Mouse (Mus musculus) liver, embryonic 11.5 days (tissue): ENCODE results near the gene Pdcd6ip. TPM values are rescaled to one million over a fixed set of nuclear protein-coding genes. Genes with fewer than 3 reads are reported as not detected.

Experiments
- ATAC-seq: fragments of 200-750 bp; cut with Nextera tagmentation; replicated peaks from 2 replicates; pipeline ENCODE4 v1.8.0; 2017; ENCODE audit warnings: moderate number of reproducible peaks, mild to moderate bottlenecking, moderate TSS enrichment, moderate library complexity; ENCODE audit not compliant: low FRiP score
- DNase-seq: peaks from one replicate; pipeline ENCODE4 v3.0.0-alpha.2; 2017; ENCODE audit warnings: low spot score
- H3K27ac ChIP-seq: fragments of 300-500 bp; sonication (generic); 2 replicates; pipeline ENCODE4 v1.5.1; 2014; ENCODE audit warnings: mild to moderate bottlenecking, low read depth, low read length, control low read depth
- H3K27me3 ChIP-seq: fragments of 300-500 bp; sonication (generic); replicated peaks from 2 replicates; pipeline ENCODE4 v1.6.1; 2014; ENCODE audit warnings: low read length, mixed read lengths; ENCODE audit not compliant: control insufficient read depth, insufficient read depth
- H3K36me3 ChIP-seq: fragments of 300-500 bp; sonication (generic); 2 replicates; pipeline ENCODE4 v1.6.1; 2014; ENCODE audit warnings: mild to moderate bottlenecking, low read length, moderate library complexity, mixed read lengths; ENCODE audit not compliant: control insufficient read depth, insufficient read depth
- H3K4me1 ChIP-seq: fragments of 300-500 bp; sonication (generic); replicated peaks from 2 replicates; pipeline ENCODE4 v1.6.1; 2014; ENCODE audit warnings: low read length, mixed read lengths; ENCODE audit not compliant: control insufficient read depth, insufficient read depth
- H3K4me2 ChIP-seq: fragments of 300-500 bp; sonication (generic); 2 replicates; pipeline ENCODE4 v1.6.1; 2014; ENCODE audit warnings: mild to moderate bottlenecking, control low read depth, moderate library complexity
- H3K4me3 ChIP-seq: fragments of 300-500 bp; sonication (generic); 2 replicates; pipeline ENCODE4 v1.5.1; 2014; ENCODE audit warnings: low read depth, low read length, control low read depth
- H3K9ac ChIP-seq: fragments of 300-500 bp; sonication (generic); 2 replicates; pipeline ENCODE4 v1.6.1; 2014; ENCODE audit warnings: low read depth, low read length, control low read depth
- H3K9me3 ChIP-seq: fragments of 300-500 bp; sonication (generic); 2 replicates; pipeline ENCODE4 v1.6.1; 2016; ENCODE audit warnings: low read length, inconsistent platforms, mixed read lengths; ENCODE audit not compliant: control insufficient read depth
- WGBS: fragments of 180-500 bp; shearing (Covaris S2); extraction: QIAGEN DNeasy Blood & Tissue Kit; methylation state at CpG from one replicate; pipeline ENCODE4 v1.1.7; 2014; 5-methylcytosine and 5-hydroxymethylcytosine counted together
- polyA plus RNA-seq: library from polyadenylated mRNA; unstranded; fragments of >200 nt; fragmentation: Nextera tagmentation; extraction: Ambion mirVana; gene quantifications from 2 replicates; pipeline ENCODE4 v1.2.1, GENCODE M21; 2014

Pdcd6ip gene
- polyA plus RNA-seq, 1 experiment from 2014 or later, result 66.4 TPM

DNA sequence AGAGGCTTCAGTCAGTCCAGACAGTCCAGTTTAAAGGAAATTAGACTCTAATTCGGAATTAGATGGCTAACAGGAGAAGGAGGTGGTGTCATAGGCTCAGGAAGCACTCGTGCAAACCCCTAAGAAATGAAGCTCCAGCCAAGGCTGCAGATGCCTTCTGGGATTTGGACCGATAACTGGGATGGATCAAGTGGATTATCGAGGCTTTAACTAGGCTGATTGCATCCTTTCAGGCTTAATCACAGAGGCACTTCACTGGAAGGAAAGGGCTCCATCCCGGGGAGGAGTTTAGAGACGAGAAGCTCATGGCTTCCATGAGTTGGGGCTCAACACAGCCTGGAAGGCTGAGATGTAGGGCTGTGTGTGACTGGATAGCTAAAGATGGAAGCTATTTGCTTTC, 84.0 kb downstream of the Pdcd6ip start:
- H3K36me3 ChIP-seq, result no peaks in the 10 kb centered on the region
- no peaks in the 10 kb centered on the region for H3K9me3 ChIP-seq
- no peak overlapping the region for H3K4me3 ChIP-seq
- DNase-seq (no peak), ATAC-seq (no peak)
- H3K9ac ChIP-seq, result no peak overlapping the region
- 73% methylated on average over 6 of the region's 6 CpGs for WGBS
- H3K27ac ChIP-seq, result no peak overlapping the region
- H3K4me2 ChIP-seq, result no peak overlapping the region
- H3K27me3 ChIP-seq, result no peaks in the 10 kb centered on the region
- H3K4me1 ChIP-seq, result no peaks in the 10 kb centered on the region

DNA sequence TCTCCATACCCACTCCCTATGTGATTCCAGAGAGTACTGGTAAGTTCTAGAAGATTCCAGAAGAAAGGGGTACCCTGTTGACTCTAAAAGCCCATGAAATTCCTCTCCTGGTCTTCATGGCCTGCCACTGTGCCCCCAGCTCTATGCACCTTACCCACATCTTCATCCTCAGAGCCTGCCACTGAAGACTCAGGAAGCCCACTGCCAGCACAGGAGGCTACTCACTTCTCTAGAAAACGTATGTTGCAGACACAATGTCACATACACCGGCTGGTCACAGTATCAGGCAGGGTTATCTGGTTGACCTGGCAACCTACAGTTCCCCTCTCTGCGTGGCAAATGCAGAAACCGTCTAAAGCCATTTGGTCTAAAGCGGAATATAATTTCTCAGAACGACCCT, 91.0 kb downstream of the Pdcd6ip start:
- no peak for DNase-seq
- H3K9ac ChIP-seq, result no peak overlapping the region
- no peaks in the 10 kb centered on the region for H3K9me3 ChIP-seq
- no peak for ATAC-seq
- no peak overlapping the region for H3K4me3 ChIP-seq
- H3K4me1 ChIP-seq, result no peaks in the 10 kb centered on the region
- no peaks in the 10 kb centered on the region for H3K36me3 ChIP-seq
- 72% methylated on average over 6 of the region's 6 CpGs for WGBS
- no peak overlapping the region for H3K4me2 ChIP-seq
- no peak overlapping the region for H3K27ac ChIP-seq
- H3K27me3 ChIP-seq, result no peaks in the 10 kb centered on the region

DNA sequence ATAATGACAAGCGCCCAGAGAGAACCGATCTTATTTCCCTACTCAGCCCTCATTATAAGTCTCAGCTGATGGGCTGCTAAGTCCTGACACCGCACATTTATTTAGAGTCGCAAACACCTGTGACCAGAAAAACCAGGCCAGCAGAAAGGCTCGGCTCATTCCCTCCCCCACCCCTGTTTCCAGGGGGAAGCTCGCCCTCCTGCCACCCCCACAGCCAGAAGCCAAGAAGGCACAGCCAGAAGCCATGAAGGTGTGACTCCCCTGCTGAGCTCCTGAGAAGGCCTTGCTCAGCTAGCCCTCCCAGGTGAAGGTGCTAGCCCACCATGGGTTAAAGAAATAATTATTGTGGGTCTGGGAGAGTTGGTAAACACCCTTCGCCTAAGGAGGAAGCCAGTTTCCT, 97.3 kb downstream of the Pdcd6ip start:
- Histone ChIP-seq H3K27ac (no peak overlapping the region), H3K4me2 (no peak overlapping the region), H3K27me3 (no peaks in the 10 kb centered on the region), H3K4me1 (no peaks in the 10 kb centered on the region), H3K9ac (no peak overlapping the region), H3K4me3 (no peak overlapping the region), H3K9me3 (no peaks in the 10 kb centered on the region), H3K36me3 (no peaks in the 10 kb centered on the region)
- ATAC-seq (no peak), DNase-seq (no peak)
- 43% methylated on average over 7 of the region's 7 CpGs for WGBS

DNA sequence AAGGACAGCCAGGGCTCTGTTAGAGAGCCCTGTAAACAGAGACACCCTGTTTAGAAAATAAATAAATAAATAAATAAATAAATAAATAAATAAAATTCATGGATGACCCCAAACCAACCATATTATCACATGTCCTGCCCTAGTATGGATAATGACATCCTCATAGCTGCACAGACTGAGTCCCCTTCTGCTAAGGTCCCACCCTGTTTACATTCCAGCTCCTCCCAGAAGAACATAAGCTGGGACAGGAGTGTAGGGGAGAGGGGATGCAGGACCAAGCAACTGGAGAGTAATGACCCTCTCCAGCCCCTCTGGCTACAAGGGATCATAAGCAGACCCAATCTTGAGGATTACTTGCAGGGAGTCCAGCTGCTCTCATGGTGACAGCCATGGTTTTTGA, 105.9 kb downstream of the Pdcd6ip start:
- ATAC-seq (no peak), DNase-seq (no peak)
- Histone ChIP-seq H3K27ac (no peak overlapping the region), H3K4me1 (no peaks in the 10 kb centered on the region), H3K27me3 (no peaks in the 10 kb centered on the region), H3K4me2 (no peak overlapping the region), H3K9me3 (no peaks in the 10 kb centered on the region), H3K4me3 (no peak overlapping the region), H3K36me3 (no peaks in the 10 kb centered on the region), H3K9ac (no peak overlapping the region)

Other genes with a start within 250 kb of the Pdcd6ip start
- 30.5 and 31.2 TPM in 2 replicates for gene Clasp2, start 33.2 kb upstream of the Pdcd6ip start, polyA plus RNA-seq
- gene Ubp1, start 222.7 kb upstream of the Pdcd6ip start, polyA plus RNA-seq, result 57.4 and 58.5 TPM in 2 replicates